Mouse (Mus musculus): ENCODE data around the gene Olfr283. TPM values are rescaled to one million over a fixed set of nuclear protein-coding genes. Genes with fewer than 3 reads are reported as not detected.

Olfr283 gene
- polyA plus RNA-seq (2012; rRNA removed) = not detected in 2 replicates

DNA sequence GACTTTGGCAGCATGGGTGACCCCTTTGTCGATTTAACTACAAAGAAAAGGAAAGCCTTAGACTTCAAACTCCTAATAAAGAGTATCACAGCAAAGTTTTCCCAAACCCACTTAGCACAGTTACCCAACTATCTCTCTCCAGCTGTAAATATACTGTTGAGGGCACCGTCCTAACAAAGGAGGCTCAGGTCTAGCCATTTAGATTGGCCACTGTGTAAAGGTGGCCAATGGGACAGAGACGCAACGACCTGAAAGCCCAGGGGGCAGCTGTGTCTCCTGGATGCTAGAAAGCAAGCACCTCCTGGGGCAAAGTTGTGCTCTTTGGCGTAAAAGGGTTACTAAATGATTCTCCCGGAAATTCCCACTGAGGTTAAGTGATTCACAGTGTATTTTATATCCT is at the start of gene Olfr283:
Olfr283 (minus strand) TSS at position 101 of the 400 bp plus-strand sequence.

DNA sequence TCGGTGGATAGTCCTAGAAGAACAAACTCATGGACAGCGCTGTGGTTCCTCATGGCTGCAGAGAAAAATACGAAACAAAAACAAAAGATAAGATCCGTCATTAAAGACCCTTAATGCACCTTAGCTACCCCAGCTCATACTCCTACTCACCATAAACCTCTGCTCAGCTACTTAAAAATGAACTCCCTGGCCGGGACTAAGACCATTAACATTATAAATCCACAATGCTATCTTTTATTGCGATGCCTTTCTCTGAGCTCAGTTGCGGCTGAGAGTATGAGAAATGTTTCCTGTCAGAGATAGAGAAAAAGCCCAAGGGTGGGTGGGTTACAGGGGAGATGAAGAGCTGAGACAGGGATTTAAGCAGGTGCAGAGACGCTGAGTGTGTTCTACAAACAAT is 39.9 kb downstream of the Olfr283 start, which contains the start of gene Olfr284:
Olfr284 (minus strand) TSS at position 101 of the 400 bp plus-strand sequence.

Other genes with a start within 250 kb of the Olfr283 start
- 30.3 and 44.8 TPM in 2 replicates for gene Asb8, start 215.3 kb downstream of the Olfr283 start, polyA plus RNA-seq (2012; rRNA removed)
- 4.9 and 5.2 TPM in 2 replicates for gene Ccdc184, start 213.8 kb downstream of the Olfr283 start, polyA plus RNA-seq (2012; rRNA removed)
- 0.66 and 1.4 TPM in 2 replicates for gene Olfr288, start 185.4 kb downstream of the Olfr283 start, polyA plus RNA-seq (2012; rRNA removed)
- gene Gm44579, start 160.0 kb downstream of the Olfr283 start, polyA plus RNA-seq (2012; rRNA removed) = not detected in 2 replicates
- 0.24 and 0.88 TPM in 2 replicates for gene Olfr287, start 159.9 kb downstream of the Olfr283 start, polyA plus RNA-seq (2012; rRNA removed)
- not detected in 2 replicates for gene Olfr286, start 146.5 kb downstream of the Olfr283 start, polyA plus RNA-seq (2012; rRNA removed)
- gene H1fnt, start 123.7 kb downstream of the Olfr283 start, polyA plus RNA-seq (2012; rRNA removed) = not detected in 2 replicates
- 2.1 and 2.3 TPM in 2 replicates for gene Zfp641, start 84.8 kb downstream of the Olfr283 start, polyA plus RNA-seq (2012; rRNA removed)
- gene Olfr285, start 63.6 kb downstream of the Olfr283 start, polyA plus RNA-seq (2012; rRNA removed) = not detected in 2 replicates
- gene Olfr284, start 40.0 kb downstream of the Olfr283 start, polyA plus RNA-seq (2012; rRNA removed) = not detected in 2 replicates
- gene Olfr282, start 50.3 kb upstream of the Olfr283 start, polyA plus RNA-seq (2012; rRNA removed) = not detected in 2 replicates
- gene Olfr281, start 71.6 kb upstream of the Olfr283 start, polyA plus RNA-seq (2012; rRNA removed) = not detected in 2 replicates
- not detected in 2 replicates for gene OR5BS1P, start 89.0 kb upstream of the Olfr283 start, polyA plus RNA-seq (2012; rRNA removed)
- not detected in 2 replicates for gene Lalba, start 101.8 kb upstream of the Olfr283 start, polyA plus RNA-seq (2012; rRNA removed)
- not detected in 2 replicates for gene Olfr279, start 111.5 kb upstream of the Olfr283 start, polyA plus RNA-seq (2012; rRNA removed)
- gene Kansl2, start 153.3 kb upstream of the Olfr283 start, polyA plus RNA-seq (2012; rRNA removed) = 40.8 and 48.7 TPM in 2 replicates
- gene Ccnt1, start 190.0 kb upstream of the Olfr283 start, polyA plus RNA-seq (2012; rRNA removed) = 14.3 and 16.6 TPM in 2 replicates
- gene 4930415O20Rik, start 190.1 kb upstream of the Olfr283 start, polyA plus RNA-seq (2012; rRNA removed) = 0.99 TPM in 1 of 2 replicates, not detected in the other
- gene Adcy6, start 229.1 kb upstream of the Olfr283 start, polyA plus RNA-seq (2012; rRNA removed) = 92.3 and 95.3 TPM in 2 replicates
- 122 and 125 TPM in 2 replicates for gene Cacnb3, start 249.9 kb upstream of the Olfr283 start, polyA plus RNA-seq (2012; rRNA removed)

All from ovary, adult 2 months (tissue).